Mouse (Mus musculus) kidney, adult 18-20 months (tissue): Measurements from ENCODE around the gene Fez2.

ENCODE experiments used
- DNase-seq: peaks from one replicate; pipeline ENCODE4 v3.0.0; 2021

The Fez2 gene

DNA sequence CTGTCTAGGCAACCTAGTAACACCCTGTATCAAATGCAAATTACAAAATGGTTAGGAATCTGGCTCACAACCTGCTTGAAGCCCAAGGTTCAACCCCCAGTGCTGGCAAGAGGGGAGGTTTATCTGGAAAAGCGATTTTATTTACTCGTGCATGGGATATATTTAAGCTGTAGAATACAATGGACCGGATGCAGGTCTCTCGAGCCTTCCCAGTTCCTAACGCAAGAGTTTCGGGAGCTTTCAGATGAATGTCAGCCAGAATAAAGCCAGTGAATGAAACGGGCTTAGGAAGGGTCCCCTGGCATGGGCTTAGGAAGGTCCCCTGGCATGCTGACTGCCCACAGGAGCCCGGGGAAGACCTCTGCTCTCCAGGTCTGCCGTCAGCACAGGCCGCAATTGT lies 11.1 kb downstream of the Fez2 start:
- no peak for DNase-seq

DNA sequence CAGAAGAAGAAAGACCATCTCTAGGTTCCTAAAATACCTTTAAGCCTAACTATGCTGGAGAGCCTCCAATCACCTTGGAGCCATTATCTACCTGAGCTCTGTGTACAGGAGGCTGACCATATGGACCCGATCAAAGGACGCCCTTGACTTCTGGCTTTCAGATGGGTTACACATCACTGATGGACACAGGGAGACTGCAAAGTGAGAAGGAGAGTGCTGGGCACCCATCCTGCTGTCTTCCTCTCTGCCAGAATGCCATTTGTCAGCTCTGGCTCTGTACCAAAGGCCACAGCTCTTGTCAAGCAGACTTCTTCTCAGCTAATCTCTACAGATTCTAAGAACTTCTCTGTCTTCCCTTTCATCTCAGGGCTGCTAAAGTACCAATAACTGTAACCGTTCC lies 12.6 kb downstream of the Fez2 start:
- no peak for DNase-seq

DNA sequence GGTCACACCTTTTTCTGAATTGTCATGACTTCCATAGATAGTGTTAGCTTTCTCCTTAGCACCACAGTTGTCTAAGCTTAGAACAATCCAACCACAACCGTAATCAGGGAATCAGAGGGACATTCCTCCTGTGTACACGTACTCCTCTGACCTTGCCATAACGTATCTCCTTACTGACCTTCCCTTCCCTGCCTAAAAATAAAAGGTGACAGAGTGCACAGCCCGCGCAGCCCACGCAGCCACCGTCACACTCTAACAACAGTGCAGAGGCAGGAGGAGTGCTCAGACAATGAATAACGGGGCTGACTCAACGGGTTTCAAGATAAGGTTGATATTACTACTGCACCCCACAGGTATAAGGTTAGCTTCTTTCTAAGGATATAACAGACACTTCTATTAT lies 14.1 kb downstream of the Fez2 start:
- DNase-seq = no peak

DNA sequence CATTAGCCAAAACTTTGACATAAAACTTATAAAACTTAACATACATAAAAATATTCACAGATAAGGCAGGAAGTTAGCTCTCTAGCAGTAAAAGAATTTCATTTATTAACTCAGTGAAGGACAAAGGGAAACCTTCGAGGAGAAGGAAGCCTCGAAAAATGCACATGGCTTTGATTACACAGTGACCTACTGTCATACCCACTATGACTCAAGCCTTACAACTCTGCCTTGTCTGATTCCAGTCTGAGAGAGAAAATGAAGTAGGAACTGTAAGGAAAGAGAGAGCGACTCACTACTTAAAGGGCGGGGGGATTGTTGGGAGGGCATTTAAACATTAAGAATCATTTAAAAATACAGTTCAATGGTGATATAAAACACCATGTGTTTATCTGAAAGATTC lies 14.7 kb downstream of the Fez2 start:
- no peak for DNase-seq

DNA sequence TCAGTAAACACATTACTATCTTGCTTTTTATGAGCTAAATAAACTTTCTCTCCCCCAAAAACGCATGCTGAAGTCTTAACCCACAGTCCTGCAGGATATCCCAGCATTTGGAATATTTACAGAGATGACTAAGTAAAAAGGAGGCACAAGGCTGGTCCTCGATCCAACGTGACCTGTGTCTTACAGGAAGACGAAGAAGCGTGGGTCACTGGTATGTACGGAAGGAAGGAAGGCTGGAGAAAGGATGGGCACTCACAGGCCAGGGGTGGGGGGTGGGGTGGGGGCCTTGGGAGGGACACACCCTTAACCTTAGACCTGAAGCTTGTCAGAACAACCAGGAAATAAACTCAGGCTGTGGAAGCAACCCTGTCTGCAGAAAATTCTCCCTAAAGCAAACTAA lies 15.8 kb downstream of the Fez2 start:
- no peak for DNase-seq

DNA sequence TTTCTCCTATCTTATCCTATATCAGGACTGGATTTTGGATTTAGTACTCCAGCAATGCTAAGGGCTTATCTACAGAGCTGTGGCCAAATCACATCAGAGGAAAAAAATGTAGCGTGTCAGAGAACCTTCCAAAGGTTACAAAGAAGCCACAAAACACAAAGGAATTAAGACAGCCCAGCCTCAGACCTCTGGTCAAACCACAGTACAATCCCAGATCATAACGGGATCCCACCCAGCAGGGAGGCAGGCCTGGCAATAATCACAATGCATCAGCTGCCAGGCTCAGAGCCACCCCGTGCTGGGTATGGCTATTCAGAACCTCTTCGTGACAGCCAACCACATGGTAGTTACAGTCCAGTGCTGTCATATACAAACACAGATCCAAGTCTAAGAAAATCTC lies 16.2 kb downstream of the Fez2 start:
- DNase-seq = no peak

DNA sequence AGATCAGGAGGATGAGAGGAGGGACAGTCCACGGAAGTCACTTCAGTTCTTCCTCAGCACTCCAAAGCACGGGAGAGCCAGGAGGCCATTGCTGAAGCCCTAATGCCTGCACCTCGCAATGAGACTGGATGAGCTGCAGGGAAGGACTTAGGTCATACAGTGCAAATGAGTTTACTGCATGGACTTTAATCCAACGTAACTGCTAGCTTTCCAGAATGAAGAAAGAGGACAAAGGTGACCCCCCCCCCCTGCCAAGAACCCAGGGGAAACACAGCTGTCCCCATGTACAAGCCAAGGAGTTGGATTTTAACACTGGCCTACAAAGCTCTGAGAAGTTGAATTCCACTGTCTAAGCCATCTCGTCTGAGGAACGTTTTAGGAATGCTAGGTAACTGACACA lies 16.6 kb downstream of the Fez2 start:
- DNase-seq = no peak

DNA sequence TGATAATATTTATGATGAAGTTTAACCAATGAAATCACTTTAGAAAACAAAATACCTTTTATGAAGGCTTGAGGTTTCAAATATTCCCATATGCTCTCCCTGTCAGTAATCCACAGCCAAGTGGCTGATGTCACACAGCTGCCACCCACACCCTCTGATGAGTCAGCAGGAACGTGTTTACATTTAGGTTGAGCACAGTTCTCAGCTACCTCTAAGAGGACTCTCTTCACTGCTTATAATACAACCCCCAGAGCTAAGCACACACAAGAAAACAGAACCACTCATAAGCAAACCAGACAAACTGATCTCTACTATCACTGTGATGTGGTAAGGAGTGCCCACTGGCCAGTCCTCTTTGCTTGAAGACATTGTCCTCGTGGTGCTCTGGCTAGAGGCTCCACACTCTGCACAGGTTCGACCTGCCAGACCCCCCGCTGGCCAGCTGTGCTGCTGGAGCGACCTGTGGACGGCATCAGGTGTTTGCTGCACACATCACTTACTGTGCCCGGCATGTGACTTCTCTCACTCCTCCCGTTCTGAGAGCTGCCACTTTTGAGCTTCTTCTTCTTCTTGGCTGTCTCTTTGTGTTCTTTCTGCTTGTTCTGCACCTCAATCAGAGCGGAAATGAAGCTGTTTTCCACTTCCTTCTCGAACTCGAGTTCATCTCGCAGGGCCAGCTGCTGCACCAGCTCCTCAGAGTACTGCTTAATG lies 17.7 kb downstream of the Fez2 start:
- DNase-seq = no peak

DNA sequence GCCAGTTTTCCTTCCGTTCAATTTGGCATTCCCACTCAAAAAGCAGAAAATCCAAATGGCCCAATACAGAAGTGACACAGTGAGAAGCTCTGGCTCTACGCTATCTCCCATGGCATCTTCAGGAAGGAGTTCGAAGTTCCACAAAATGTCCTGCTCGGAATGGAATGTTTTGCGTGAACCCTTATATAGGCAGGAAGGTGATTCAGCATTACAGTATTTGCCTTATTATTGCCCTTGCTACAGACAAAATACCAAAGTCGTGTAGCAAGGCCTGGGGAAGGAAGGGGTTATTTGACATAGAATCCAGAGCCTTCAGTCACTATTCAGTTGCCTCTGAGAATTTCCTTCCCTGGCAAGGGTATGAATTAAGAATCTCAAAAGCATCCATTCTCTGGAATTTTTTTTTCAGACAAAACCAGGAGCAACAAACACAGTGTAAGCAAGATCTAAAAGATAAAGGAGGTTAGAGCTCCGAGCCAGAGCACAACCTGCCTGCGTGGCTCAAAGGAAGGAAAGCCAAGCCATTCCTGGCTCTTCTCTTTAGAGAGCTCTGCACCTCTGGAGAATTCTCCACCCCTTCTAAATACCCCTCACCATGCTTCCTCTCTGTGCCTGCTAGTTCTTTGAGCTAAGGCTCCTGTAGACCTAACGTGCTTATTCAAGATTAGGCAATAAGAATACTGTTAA lies 25.4 kb downstream of the Fez2 start:
- no peak for DNase-seq

DNA sequence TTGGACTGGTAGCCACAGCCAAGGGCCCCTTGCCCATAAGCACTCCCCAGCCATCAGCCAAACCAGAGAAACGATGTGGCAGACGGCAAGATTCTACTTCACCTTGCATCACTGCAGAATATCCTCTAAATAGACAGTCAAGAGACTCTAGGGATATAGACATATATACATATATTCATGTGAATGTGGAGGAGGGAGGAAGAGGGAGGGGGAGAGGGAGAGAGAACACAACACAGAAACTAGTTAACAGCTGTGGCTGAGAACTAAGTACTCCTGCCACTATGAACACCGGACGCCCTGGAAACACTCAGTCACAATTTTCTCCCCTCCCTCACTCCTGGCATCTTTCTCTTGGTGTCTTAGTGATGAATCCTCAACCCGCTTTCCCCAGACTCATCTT lies 28.4 kb downstream of the Fez2 start:
- no peak for DNase-seq

DNA sequence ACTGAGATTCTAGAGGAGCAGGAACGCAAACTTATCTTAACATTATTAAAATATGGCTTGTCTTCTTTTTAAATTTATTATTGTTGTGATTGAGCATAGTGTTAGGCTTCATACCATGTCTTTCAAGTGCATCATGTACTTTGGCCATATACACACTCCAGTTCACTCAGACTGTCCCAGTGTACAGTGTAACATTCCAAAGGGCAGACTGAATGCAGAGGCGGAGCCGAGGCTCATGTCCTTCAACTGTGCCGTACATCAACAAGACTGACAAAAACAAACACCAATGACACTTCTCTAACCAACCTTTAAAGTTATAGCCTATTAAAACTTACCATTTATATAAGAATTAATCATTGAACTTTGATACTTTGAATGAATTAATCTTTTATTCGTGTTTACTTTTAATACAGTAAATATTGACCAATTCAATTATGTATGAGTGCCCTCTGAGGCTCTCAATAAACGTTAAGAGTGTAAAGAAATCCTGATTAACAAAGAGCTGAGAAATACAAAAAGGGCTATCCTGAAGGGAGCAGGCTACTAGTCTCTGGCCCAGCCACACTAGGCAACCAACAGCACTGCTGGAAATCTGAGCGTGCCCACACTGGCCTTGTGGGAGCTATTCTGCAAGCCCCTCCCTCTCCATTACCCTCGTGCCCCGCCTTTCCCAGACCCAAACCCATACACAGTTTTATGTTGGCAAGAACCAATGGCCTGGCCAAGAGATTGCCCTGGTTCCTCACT lies 29.7 kb downstream of the Fez2 start:
- no peak for DNase-seq

DNA sequence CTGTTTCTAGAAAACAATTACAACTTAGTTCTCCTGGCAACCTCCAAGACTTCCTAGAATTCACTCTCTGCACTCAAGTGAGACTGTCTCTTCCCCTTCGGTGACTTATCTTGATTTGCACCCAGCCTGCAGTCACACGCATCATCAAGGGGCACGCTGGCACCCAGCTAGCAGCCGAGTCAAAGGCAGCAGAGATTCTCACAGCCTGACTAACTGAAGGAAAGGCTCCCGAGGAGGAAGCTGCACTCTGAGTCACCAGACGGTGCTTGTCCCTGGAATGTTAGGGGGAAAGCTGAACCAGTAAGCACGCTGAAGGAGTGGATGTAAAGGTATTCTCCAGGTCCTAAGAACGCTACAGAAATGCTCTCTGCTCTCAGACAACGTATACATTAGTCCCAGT lies 30.3 kb downstream of the Fez2 start:
- no peak for DNase-seq

DNA sequence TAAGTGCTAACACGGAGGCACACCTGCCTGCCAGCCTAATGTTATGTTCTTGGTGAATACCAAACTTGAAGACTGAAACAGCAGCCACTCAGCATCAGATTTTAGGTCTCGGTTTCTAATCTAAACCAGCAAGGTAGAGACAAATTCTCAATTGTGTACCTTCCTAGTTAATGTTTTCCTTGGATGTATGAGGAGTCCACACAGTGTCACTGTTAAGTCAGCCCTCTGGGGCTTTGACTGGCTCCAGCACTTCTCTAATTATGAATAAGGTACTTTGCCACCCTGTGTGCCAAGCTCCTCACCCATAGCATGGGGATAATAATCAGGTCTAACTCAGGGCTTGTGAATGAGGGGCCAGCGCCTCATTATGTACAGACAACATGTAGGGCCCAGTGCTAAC lies 35.6 kb downstream of the Fez2 start:
- no peak for DNase-seq

DNA sequence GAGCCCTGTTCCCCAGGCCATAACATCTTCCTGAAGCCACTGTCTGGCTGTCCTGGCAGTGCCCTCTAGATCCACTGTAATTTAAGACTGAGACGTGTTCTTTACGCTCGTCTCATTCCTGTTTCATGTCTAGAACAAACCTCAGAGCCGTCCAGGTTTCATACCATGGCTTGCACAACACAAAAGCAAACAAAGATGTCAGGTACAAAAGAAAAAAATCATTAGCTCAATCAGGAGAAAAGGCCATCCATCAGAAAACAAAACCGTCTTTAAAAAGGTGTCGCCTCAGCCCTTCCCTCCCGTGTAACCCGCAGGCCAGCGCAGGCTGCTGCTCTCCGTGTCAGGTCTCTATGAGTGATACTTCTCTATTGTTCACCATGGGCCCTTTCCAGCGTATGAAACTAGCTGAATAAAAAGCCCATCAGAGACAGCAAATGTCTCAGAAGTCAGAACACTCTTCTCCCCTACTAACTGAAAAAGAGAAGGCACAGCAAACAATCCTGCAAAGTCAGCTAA lies 38.2 kb downstream of the Fez2 start:
- no peak for DNase-seq

DNA sequence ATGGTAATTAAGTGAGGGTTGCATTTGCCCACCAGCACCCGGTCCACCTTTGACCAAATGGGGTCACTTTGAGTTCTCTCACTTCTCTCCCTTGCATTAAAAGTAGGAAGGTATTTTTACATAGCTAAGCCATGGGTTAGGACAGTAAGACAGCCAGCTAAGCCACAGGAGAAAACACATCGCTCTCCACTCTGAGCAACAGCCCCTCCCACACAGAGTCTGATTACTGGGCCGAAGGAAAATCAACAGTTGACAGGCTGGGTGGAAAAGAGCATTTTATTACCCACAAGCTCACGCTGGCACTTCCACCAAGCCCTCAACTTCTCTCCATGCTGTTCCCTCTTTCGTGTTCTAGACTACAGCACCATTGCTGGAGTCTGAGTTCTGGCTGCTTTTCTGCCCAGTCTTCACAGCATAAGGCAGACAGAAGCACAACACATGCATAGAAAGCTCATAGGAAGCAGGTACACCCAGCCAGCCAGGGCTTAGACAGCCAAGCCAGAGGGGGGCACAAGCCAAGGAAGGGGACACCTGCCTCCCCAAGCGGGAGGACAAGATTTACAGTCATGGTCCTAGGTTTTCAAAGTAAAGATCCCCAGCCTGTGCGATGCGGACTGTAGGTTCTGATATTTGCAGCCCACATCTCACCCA lies 38.7 kb downstream of the Fez2 start:
- no peak for DNase-seq

DNA sequence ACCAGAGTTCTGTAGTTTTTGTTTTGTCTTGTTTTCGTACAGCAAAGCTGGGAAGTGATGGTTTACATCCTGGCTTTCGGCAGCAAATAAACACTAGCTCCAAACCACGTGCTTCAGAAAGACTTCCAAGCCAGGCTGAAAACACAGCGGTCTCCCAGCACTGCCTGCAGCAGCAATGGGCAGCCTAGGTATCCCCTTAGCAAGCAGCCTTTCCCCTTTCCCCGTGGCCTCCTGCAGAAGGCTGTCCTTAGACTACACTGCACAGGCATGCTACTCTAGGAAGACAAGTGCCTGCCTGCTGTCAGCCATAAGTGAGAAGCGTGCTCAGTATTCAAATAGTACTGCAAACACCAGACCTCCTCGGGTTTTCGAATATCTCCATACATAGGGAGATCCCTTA lies 41.4 kb downstream of the Fez2 start:
- no peak for DNase-seq

DNA sequence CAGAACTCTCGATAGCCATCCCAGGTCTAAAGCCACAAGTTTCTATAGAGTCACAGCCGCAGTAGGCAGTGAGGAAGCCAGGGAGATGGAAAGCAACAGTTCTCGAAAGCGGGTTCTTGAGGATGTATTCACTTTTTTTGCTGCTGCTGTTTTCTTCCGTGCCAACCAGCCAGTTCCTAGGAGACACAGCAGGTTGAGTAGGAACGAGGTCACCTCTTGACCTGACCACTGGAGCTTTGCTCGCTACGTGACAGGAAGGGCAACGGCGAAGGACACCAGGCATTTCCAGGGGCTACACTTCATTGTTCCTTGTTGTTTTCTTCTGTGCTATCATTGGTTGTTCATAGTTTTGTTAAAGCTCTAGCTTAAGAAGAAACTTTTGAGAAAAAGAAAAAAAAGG lies 43.2 kb downstream of the Fez2 start:
- no peak for DNase-seq

DNA sequence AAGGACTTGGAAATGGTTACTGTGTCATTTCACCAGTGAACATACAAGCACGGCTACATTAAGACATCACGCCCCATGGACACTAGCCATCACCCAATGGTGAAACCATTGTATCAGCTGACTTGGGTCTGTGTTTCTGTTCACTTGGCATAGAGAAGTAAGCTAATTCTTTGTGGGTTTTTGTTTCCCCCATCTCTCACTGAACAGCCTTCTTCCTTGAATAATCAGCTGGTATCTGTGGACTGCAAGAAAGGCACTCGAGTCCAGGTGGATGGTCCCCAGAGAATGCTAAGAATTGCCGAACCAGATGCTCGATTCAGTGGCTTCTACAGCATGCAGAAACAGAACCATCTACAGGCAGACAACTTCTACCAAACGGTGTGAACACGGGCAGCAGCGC lies 44.1 kb downstream of the Fez2 start:
- DNase-seq = no peak

DNA sequence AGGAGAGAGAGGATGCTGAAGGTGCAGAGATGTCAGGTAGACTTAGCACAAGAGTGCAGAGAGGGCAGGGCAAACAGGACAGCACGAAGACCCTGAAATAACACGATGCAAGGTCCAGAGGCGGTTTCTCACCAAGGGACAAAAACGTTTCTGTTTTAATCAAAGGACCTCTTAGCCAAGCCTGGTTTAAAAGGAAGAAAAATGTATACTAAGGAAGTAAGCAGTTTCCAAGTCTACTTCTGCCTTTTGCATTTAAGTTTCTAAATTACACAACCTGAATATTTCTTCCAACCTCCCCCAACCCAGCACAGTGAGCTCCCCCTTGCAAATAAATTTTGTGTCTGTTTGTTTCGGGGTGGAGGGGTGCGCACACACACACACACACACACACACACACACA lies 44.8 kb downstream of the Fez2 start:
- DNase-seq = no peak

DNA sequence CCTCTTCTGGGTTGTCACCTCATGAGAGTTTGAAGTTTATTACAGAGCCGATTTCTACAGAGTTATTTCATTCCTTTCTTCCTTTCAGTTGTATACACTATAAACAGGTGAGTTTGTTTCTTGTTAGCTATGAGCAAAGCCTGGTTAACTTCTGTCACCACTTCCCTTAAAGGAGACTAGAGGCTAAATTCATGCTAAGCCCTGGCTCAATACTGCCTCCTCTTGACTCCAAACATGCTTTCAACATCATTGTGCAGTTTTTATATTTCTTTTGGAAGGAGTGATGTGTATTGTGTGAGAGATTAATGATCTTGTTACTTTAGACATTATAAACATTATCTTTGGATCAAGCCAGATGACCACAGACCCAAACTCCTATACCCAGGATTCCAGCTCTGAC lies 47.5 kb downstream of the Fez2 start:
- DNase-seq = no peak

DNA sequence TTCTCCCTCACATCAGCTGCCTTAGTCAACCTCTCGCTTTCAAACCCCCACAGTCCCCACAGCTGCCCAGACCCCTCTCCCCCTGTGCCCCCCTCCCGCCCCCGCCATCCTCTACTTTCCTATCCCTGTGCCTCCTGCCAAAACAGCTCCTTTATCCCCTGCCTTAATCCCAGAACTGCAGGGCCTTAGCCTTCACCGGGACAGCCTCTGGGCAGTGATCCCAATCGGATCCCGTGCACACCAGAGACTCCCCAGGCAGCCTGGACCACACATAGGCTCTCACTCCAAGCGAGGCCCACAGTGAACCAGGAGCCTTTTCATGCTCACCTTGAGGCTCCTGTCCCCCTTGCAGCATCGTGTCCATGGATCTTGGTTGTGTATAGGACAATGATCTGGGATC lies 49.5 kb downstream of the Fez2 start:
- DNase-seq = no peak

DNA sequence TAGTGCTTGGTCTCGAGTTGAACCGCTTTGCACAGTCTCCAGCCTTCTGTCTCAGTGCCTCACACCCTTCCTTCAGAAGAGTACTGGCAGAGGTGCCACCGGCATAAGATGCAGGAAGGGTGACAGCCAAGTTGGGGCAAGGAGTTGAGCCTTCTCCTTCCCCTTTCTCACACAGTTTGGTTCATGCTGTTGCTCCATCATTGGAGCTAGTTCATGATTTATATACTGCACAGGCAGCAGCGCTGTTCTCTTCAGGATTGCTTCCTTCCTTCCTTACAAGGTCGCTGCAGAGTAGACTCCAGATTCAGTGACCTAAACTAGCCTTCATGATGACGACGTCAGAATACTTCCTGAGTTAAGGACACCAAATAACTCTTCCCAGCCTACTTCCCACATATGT lies 51.9 kb downstream of the Fez2 start:
- no peak for DNase-seq

DNA sequence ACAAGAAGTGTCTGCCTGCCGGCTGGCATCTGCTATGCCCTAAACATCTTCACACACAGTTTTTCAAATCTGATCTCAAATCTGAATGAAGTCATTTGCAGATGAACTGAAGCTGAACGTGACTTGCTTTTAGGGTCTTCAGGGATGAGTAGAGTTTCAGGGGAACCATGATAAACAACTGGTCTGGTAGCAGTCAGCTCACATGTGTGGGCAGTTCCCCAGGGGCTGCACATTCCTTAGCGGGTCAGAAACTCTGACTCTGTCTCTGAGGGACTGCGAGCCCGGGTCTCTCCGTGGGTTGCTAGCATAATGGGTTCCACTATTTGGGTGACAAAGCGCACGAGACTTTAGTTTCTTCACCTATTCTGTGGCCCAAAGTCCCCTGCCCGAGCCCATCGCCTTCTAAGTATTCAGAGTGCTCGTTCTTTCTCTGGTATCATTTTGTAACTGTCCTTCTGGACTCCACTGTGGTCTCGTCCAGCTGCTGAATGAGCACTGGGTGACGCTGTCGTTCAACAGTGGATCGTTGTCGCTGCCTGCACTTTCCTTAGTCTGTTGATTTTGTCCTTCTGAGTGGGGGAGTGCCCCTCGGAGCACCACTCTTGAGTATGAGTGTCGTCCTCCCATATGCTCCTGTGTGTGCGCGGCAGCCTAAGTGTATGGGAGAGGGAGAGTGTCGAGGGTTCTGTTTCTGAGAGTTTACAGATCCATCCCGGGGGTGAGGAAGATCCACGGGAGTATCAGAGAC lies 53.2 kb downstream of the Fez2 start:
- no peak for DNase-seq
